Mouse (Mus musculus) kidney, postnatal 0 days (tissue): ENCODE data around the gene Tprn. TPM values are rescaled to one million over a fixed set of nuclear protein-coding genes. Genes with fewer than 3 reads are reported as not detected.

ENCODE experiments used
- ATAC-seq: fragments of 200-750 bp; cut with Nextera tagmentation; replicated peaks from 2 replicates; pipeline ENCODE4 v1.8.0; 2017; ENCODE audit warnings: low read depth, moderate number of reproducible peaks, moderate TSS enrichment, moderate library complexity; ENCODE audit not compliant: low FRiP score
- DNase-seq: peaks from one replicate; pipeline ENCODE4 v3.0.0-alpha.2; 2016; ENCODE audit warnings: low spot score
- H3K27ac ChIP-seq: fragments of 300-500 bp; sonication (generic); 2 replicates; pipeline ENCODE4 v1.5.1; 2014; ENCODE audit warnings: mild to moderate bottlenecking
- H3K27me3 ChIP-seq: fragments of 300-500 bp; sonication (generic); 2 replicates; pipeline ENCODE4 v1.6.1; 2014; ENCODE audit warnings: low read length, mixed read lengths; ENCODE audit not compliant: insufficient read depth
- H3K36me3 ChIP-seq: fragments of 300-500 bp; sonication (generic); 2 replicates; pipeline ENCODE4 v1.6.1; 2014; ENCODE audit warnings: low read length, mixed read lengths; ENCODE audit not compliant: insufficient read depth
- H3K4me1 ChIP-seq: fragments of 300-500 bp; sonication (generic); replicated peaks from 2 replicates; pipeline ENCODE4 v1.6.1; 2014; ENCODE audit warnings: antibody characterized with exemption, low read length, mixed read lengths; ENCODE audit not compliant: insufficient read depth
- H3K4me2 ChIP-seq: fragments of 300-500 bp; sonication (generic); 2 replicates; pipeline ENCODE4 v1.6.1; 2014; ENCODE audit warnings: mild to moderate bottlenecking, low read length, moderate library complexity, mixed read lengths
- H3K4me3 ChIP-seq: fragments of 300-500 bp; sonication (generic); replicated peaks from 2 replicates; pipeline ENCODE4 v1.5.1; 2014; ENCODE audit warnings: low read depth, low read length
- H3K9ac ChIP-seq: fragments of 300-500 bp; sonication (generic); 2 replicates; pipeline ENCODE4 v1.6.1; 2014; ENCODE audit warnings: low read depth, low read length
- H3K9me3 ChIP-seq: fragments of 300-500 bp; sonication (generic); replicated peaks from 2 replicates; pipeline ENCODE4 v1.6.1; 2016; ENCODE audit warnings: low read length, inconsistent platforms, mixed read lengths
- CTCF ChIP-seq: IDR thresholded peaks from 2 replicates; pipeline ENCODE4 v1.5.1; 2016; ENCODE audit warnings: antibody characterized with exemption, low read depth, mild to moderate bottlenecking, moderate library complexity
- WGBS: fragments of 180-500 bp; shearing (Covaris S2); extraction: QIAGEN DNeasy Blood & Tissue Kit; methylation state at CpG from one replicate; pipeline ENCODE4 v1.1.7; 2014; 5-methylcytosine and 5-hydroxymethylcytosine counted together
- polyA plus RNA-seq: library from polyadenylated mRNA; unstranded; fragments of >200 nt; fragmentation: Nextera tagmentation; extraction: Ambion mirVana; gene quantifications from 2 replicates; pipeline ENCODE4 v1.2.1, GENCODE M21; 2015

Tprn gene
- polyA plus RNA-seq, 1 experiment from 2014 or later: 17.1 TPM

DNA sequence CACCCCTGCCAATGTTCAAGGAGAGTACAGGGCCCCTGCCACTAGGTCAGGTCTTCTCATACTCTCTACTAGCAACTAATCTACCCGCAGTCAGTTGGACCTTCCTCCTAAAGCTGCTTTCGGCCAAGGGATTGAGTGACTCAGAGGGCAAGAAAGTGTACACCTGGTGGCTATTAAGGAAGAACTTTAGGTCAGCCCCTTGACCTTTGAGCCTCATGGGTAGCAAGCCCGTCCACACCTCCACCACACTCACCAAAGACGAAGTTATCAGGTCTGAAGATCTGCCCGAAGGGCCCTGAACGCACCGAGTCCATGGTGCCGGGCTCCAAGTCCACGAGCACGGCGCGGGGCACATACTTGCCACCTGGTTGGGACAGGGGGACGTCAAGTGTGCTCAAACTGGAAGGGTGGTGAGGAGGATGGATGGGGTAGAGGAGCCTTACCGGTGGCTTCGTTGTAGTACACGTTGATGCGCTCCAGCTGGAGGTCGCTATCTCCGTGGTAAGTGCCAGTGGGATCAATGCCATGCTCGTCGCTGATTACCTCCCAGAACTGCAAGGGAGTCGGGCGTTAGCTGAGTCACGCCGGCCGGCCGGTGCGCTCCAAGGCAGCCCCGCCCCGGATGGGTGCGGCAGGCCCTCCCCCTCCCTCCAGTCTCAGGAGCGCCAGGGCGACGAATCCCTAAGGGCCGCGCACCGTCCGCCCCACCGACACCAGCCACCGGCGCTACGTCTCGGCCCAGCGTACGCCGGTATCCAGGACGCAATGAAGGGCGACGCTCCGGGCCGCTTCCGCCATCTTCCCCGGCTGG is 38.5 kb upstream of the Tprn start:
- Histone ChIP-seq H3K36me3 (0 out of 2 replicates have a peak, but pooled peaks cover 4% of the 10 kb centered on the region), H3K9me3 (no peaks in the 10 kb centered on the region), H3K4me3 (peak overlapping the region; percentile 83), H3K4me2 (peak overlapping the region; percentile 91), H3K27me3 (no peaks in the 10 kb centered on the region), H3K9ac (peak overlapping the region; percentile 89), H3K4me1 (peaks cover 15% of the 10 kb centered on the region), H3K27ac (peak overlapping the region; percentile 97)
- WGBS: 2% methylated on average over 52 of the region's 53 CpGs
- TF ChIP-seq CTCF: no peak
- ATAC-seq: peak; percentile 47
- DNase-seq: peak; percentile 77

DNA sequence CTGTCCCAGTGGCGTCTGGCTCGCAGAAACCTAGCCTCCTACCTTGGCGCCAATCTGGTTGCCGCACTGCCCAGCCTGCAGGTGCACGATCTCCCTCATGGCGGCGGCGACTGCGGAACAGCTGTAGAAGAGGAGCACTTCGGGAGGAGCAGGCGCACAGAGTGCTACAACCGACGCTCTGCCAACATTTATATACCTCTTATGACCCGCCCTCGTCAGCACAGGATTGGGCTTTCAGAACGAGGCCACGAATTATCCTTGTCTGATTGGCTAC is 38.0 kb upstream of the Tprn start, which contains the start of gene Tubb4b:
TSS of gene Tubb4b (minus strand) at position 211 of the 274 bp plus-strand sequence.
- H3K9me3 ChIP-seq: no peaks in the 10 kb centered on the region
- H3K4me3 ChIP-seq: peak within 1 kb of the TSS; percentile 83
- H3K4me2 ChIP-seq: peak within 1 kb of the TSS; percentile 91
- H3K4me1 ChIP-seq: peaks cover 18% of the 10 kb centered on the region
- ATAC-seq: no peak
- peak; percentile 22; the same call in 1 of the 2 replicates for TF ChIP-seq CTCF
- WGBS: under 1% methylated on average over 17 of the region's 17 CpGs
- H3K27ac ChIP-seq: peak within 1 kb of the TSS; percentile 97
- H3K9ac ChIP-seq: peak within 1 kb of the TSS; percentile 89
- H3K36me3 ChIP-seq: 0 out of 2 replicates have a peak, but pooled peaks cover 4% of the 10 kb centered on the region
- H3K27me3 ChIP-seq: no peaks in the 10 kb centered on the region
- DNase-seq: no peak

DNA sequence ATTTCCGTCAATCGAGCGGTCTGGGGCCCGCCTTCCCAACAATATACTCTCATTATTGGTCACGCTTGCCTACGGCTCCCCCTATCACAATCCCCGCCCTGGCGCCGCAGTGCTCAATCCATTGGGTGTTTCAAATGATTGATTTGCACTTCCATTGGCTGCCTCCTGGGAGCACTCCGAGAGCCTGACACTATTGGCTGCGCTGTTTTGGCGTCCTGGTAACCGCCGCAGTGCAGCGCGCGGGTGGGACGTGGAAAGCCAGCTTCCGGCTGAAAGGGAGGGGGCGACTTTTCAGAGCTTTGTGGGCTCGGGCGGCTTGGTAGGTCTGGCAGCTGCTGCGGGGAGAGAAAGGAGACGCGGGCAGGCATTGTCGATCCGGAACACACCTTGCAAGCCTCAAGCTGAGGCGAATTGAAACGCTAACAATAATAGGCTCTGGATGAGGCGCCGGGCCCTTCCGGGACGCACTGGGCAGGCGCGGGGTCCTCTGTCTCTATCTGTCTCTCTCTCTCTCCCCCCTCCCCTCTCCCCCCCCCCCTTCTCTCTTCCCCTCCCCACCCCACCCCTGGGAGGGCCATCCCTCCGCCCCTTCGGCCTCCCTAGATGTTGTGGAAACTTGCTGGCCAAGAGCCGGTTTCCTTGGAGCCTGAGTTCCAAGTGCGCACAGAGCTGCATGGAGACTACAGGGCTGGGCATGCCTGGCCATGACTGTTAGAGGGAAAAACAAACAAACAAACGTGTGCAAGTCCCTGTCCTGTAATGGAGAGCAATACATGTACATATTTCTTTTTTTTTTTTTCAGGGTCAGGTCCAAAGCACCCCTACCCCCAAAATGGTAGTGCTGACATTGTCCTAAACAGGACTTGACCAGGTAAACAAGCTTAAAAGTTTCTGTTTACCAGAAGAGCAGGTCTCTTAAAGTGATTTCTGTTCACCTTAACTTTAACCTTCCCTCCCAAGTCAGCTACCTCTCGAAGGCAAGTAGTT is 37.4 kb upstream of the Tprn start:
- Histone ChIP-seq H3K9me3 (no peaks in the 10 kb centered on the region), H3K4me3 (peak overlapping the region; percentile 83), H3K4me2 (peak overlapping the region; percentile 54), H3K9ac (peak overlapping the region; percentile 63), H3K27ac (peak overlapping the region; percentile 97), H3K27me3 (no peaks in the 10 kb centered on the region), H3K36me3 (0 out of 2 replicates have a peak, but pooled peaks cover 4% of the 10 kb centered on the region), H3K4me1 (peaks cover 18% of the 10 kb centered on the region)
- peak; percentile 100 for DNase-seq
- ATAC-seq: peak; percentile 94
- peak; percentile 28 for TF ChIP-seq CTCF
- WGBS: 2% methylated on average over 33 of the region's 41 CpGs

DNA sequence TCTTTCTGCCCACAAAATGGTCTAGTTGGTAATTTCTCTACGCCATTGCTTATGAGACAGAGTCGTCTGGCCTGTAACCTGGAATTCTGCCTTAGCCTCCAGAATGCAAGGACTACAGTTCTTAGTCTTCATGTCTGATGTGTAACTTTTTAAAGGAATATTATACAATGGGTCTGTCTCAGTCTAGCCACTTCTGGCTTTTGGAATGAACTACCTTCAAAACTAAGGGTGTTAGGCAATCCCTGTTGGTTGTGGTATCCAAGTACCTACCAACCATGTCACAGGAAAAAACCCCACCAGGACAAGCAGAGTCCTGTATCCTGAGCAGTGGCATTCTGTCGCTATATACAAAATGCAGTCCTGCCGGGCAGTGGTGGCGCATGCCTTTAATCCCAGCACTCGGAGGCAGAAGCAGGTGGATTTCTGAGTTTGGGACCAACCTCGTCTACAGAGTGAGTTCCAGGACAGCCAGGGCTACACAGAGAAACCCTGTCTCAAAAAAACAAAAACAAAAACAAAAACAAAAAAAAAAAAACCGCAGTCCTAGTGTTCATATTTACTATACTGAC is 36.5 kb upstream of the Tprn start:
- Histone ChIP-seq H3K9ac (peak overlapping the region; percentile 18; the same call in 1 of the 2 replicates), H3K9me3 (no peaks in the 10 kb centered on the region), H3K4me1 (peaks cover 18% of the 10 kb centered on the region), H3K4me2 (peak overlapping the region; percentile 54; the same call in 1 of the 2 replicates), H3K36me3 (0 out of 2 replicates have a peak, but pooled peaks cover 4% of the 10 kb centered on the region), H3K27me3 (no peaks in the 10 kb centered on the region), H3K4me3 (no peak overlapping the region; the same call in 1 of the 2 replicates), H3K27ac (peak overlapping the region; percentile 97)
- DNase-seq (no peak), ATAC-seq (no peak)
- WGBS: 81% methylated on average over 8 of the region's 8 CpGs
- no peak for TF ChIP-seq CTCF

DNA sequence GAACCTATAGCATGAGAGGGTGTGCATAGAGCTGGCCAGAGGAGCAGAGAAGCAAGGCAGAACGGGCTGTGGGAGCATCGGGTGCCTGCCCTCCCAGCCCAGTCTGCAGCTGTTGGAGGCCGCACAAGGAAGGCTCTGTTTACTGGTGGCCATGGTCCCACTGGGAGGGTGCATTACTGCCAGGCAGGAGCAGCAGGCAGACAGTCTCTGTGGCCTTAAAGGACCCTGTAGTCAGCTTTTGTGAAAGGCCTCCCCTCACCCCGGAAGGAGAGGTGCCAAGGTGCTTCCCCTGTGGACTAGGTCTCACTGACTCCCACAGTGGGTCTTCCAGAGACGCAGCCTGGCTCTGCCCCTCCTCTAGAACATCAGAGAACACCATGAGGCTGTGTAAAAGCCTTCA is 35.6 kb upstream of the Tprn start:
- no peak for TF ChIP-seq CTCF
- Histone ChIP-seq H3K36me3 (0 out of 2 replicates have a peak, but pooled peaks cover under 1% of the 10 kb centered on the region), H3K4me1 (peaks cover 18% of the 10 kb centered on the region), H3K9ac (no peak overlapping the region), H3K27ac (no peak overlapping the region), H3K27me3 (no peaks in the 10 kb centered on the region), H3K4me2 (no peak overlapping the region), H3K4me3 (no peak overlapping the region), H3K9me3 (no peaks in the 10 kb centered on the region)
- DNase-seq (no peak), ATAC-seq (no peak)
- 78% methylated on average over 5 of the region's 5 CpGs for WGBS
